Mouse (Mus musculus) ES-Bruce4 (cell line): ENCODE measurements around the gene Vegfb.

Experiments used
- CTCF ChIP-seq: IDR thresholded peaks from one replicate; pipeline ENCODE4 v1.8.1; 2011; ENCODE audit warnings: low read depth, low read length
- EP300 ChIP-seq: IDR thresholded peaks from 2 replicates; pipeline ENCODE4 v1.6.1; 2011; ENCODE audit warnings: low read depth, low read length; ENCODE audit not compliant: insufficient read depth
- POLR2A ChIP-seq: IDR thresholded peaks from one replicate; pipeline ENCODE4 v1.8.1; 2011; ENCODE audit warnings: low read length; ENCODE audit not compliant: insufficient read depth

DNA sequence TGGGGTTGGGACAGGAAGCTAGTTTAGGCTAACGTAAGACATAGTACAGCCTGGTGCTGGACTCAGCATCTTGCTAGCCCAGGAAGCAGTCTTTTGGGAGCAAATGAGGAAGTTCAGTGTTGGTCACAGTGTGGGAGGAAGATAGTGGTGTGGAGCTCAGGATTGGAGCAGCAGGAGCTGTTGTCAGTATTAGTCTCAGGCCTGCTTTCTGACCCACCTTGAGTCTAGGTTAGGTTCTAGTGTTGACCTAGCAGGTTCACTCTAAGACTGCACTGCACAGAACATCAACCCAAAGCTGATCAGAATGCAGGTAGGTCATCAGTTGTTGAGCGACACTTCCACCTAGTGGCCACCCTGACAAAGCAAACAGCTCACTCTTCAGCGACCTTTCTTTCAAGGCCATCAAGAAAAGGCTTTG, 32.8 kb upstream of the Vegfb start:
- TF ChIP-seq POLR2A (no peak), CTCF (peak; percentile 60), EP300 (no peak)
